ENCODE assay signal across 8 mouse cellular contexts in genomic region chr7:84018291-84019266, GRCm38 (mm10).
DNase-seq lines count a peak whose midpoint lies in the region; ATAC-seq and TF ChIP-seq lines count a peak whose summit lies in the region.

No protein-coding gene starts in this region.

- DNase-seq in hindbrain, embryonic 11.5 days (ENCODE audit: low spot score): no peak
- DNase-seq in heart, adult 2 months: peak; percentile 66 to 81
- DNase-seq in kidney, postnatal 0 days (ENCODE audit: low spot score): peak; percentile 53
- DNase-seq in frontal cortex, adult 2 months (ENCODE audit: extremely low spot score in 1 of 2, low spot score in 1 of 2): no peak
- no peak for DNase-seq in limb, embryonic 10.5 days (ENCODE audit: low spot score)

- TF ChIP-seq POLR2A in heart, adult 2 months (IDR thresholded peaks at IDR 0.05; ENCODE audit: insufficient read depth, low read depth, low read length): no peak

- H3K27me3 ChIP-seq in hindbrain, embryonic 16.5 days (replicated peaks; ENCODE audit: control insufficient read depth, insufficient read depth, low read length): no peaks in the 10 kb centered on the region
- H3K27me3 ChIP-seq in hindbrain, embryonic 11.5 days (ENCODE audit: control insufficient read depth, insufficient read depth, low read length): no peaks in the 10 kb centered on the region
- no peaks in the 10 kb centered on the region for H3K27me3 ChIP-seq in heart, adult 2 months (ENCODE audit: control insufficient read depth, insufficient read depth, low read length)
- no peaks in the 10 kb centered on the region for H3K27me3 ChIP-seq in kidney, postnatal 0 days (ENCODE audit: insufficient read depth, low read length)
- no peaks in the 10 kb centered on the region for H3K27me3 ChIP-seq in stomach, embryonic 15.5 days (replicated peaks)
- H3K27me3 ChIP-seq in limb, embryonic 10.5 days (ENCODE audit: low read depth, poor library complexity, severe bottlenecking): no peaks in the 10 kb centered on the region

- no peak overlapping the region for H3K4me3 ChIP-seq in hindbrain, embryonic 16.5 days (ENCODE audit: low read length)
- no peak overlapping the region for H3K4me3 ChIP-seq in hindbrain, embryonic 11.5 days (ENCODE audit: low read depth, low read length)
- no peak overlapping the region for H3K4me3 ChIP-seq in heart, adult 2 months
- no peak overlapping the region for H3K4me3 ChIP-seq in kidney, postnatal 0 days (replicated peaks; ENCODE audit: low read depth, low read length)
- no peak overlapping the region for H3K4me3 ChIP-seq in stomach, embryonic 15.5 days (replicated peaks)
- H3K4me3 ChIP-seq in limb, embryonic 10.5 days: no peak overlapping the region

- H3K9me3 ChIP-seq in hindbrain, embryonic 16.5 days (ENCODE audit: control insufficient read depth, low read length): no peaks in the 10 kb centered on the region
- no peaks in the 10 kb centered on the region for H3K9me3 ChIP-seq in hindbrain, embryonic 11.5 days (ENCODE audit: control insufficient read depth, low read length)
- H3K9me3 ChIP-seq in kidney, postnatal 0 days (replicated peaks; ENCODE audit: low read length): no peaks in the 10 kb centered on the region
- no peaks in the 10 kb centered on the region for H3K9me3 ChIP-seq in stomach, embryonic 15.5 days
- H3K9me3 ChIP-seq in limb, embryonic 10.5 days (replicated peaks): no peaks in the 10 kb centered on the region

- no peak for TF ChIP-seq CTCF in heart, adult 2 months (IDR thresholded peaks at IDR 0.05)
- peak; percentile 44; the same call in 1 of the 2 replicates for TF ChIP-seq CTCF in kidney, postnatal 0 days (IDR thresholded peaks at IDR 0.05; ENCODE audit: low read depth)

- H3K79me2 ChIP-seq in heart, adult 2 months (replicated peaks; ENCODE audit: control insufficient read depth, insufficient read depth, low read length): no peaks in the 10 kb centered on the region

- no peak overlapping the region for H3K27ac ChIP-seq in hindbrain, embryonic 16.5 days (ENCODE audit: low read depth, low read length)
- no peak overlapping the region for H3K27ac ChIP-seq in hindbrain, embryonic 11.5 days (ENCODE audit: low read depth, low read length)
- no peak overlapping the region for H3K27ac ChIP-seq in heart, adult 2 months
- peak overlapping the region; percentile 67 for H3K27ac ChIP-seq in kidney, postnatal 0 days
- H3K27ac ChIP-seq in stomach, embryonic 15.5 days: 0 out of 2 replicates have a peak overlapping the region, but pooled peaks have one; percentile 2
- H3K27ac ChIP-seq in limb, embryonic 10.5 days: no peak overlapping the region

- no peaks in the 10 kb centered on the region for H3K36me3 ChIP-seq in hindbrain, embryonic 16.5 days (ENCODE audit: control insufficient read depth, insufficient read depth, low read length)
- H3K36me3 ChIP-seq in hindbrain, embryonic 11.5 days (ENCODE audit: control insufficient read depth, insufficient read depth, low read length): no peaks in the 10 kb centered on the region
- no peaks in the 10 kb centered on the region for H3K36me3 ChIP-seq in heart, adult 2 months (ENCODE audit: control insufficient read depth, insufficient read depth, low read length)
- H3K36me3 ChIP-seq in kidney, postnatal 0 days (ENCODE audit: insufficient read depth, low read length): no peaks in the 10 kb centered on the region
- no peaks in the 10 kb centered on the region for H3K36me3 ChIP-seq in stomach, embryonic 15.5 days
- no peaks in the 10 kb centered on the region for H3K36me3 ChIP-seq in limb, embryonic 10.5 days

- 78% methylated on average over 5 of the region's 5 CpGs for WGBS in hindbrain, embryonic 16.5 days
- WGBS in hindbrain, embryonic 11.5 days: 86% methylated on average over 5 of the region's 5 CpGs
- WGBS in heart, adult 2 months: 40% methylated on average over 5 of the region's 5 CpGs
- 47% methylated on average over 5 of the region's 5 CpGs for WGBS in kidney, postnatal 0 days
- WGBS in stomach, embryonic 15.5 days: 50% methylated on average over 5 of the region's 5 CpGs
- 72% methylated on average over 5 of the region's 5 CpGs for whole genome bisulfite sequencing in limb, embryonic 10.5 days

- 0 out of 2 replicates have a peak, but pooled peaks have one; percentile 27 for ATAC-seq in hindbrain, embryonic 16.5 days
- no peak for ATAC-seq in hindbrain, embryonic 11.5 days (ENCODE audit: low FRiP score)
- no peak; the same call in 1 of the 2 replicates for ATAC-seq in kidney, postnatal 0 days (replicated peaks; ENCODE audit: low FRiP score, low read depth)
- peak; percentile 67 for ATAC-seq in stomach, embryonic 15.5 days (ENCODE audit: insufficient read depth, low FRiP score, low read depth)
- ATAC-seq in monocyte, adult 5-6 weeks (replicated peaks; ENCODE audit: insufficient number of reproducible peaks, low FRiP score, low TSS enrichment, poor library complexity, severe bottlenecking): no peak

- intact Hi-C loops in heart, adult 2 months (cut with DNase I): no loop called here

- TF ChIP-seq EP300 in heart, adult 2 months (IDR thresholded peaks at IDR 0.05; ENCODE audit: insufficient read depth, low read depth, low read length): no peak

- peaks cover 3% of the 10 kb centered on the region for H3K4me1 ChIP-seq in hindbrain, embryonic 16.5 days (ENCODE audit: control insufficient read depth, insufficient read depth, low read depth, low read length)
- H3K4me1 ChIP-seq in hindbrain, embryonic 11.5 days (replicated peaks; ENCODE audit: control insufficient read depth, insufficient read depth, low read length): no peaks in the 10 kb centered on the region
- peaks cover 4% of the 10 kb centered on the region for H3K4me1 ChIP-seq in heart, adult 2 months (ENCODE audit: control insufficient read depth, insufficient read depth, low read length)
- peaks cover 10% of the 10 kb centered on the region for H3K4me1 ChIP-seq in kidney, postnatal 0 days (replicated peaks; ENCODE audit: insufficient read depth, low read length)
- 0 out of 2 replicates have a peak, but pooled peaks cover 8% of the 10 kb centered on the region for H3K4me1 ChIP-seq in stomach, embryonic 15.5 days
- peaks cover 13% of the 10 kb centered on the region; the same call in 1 of the 2 replicates for H3K4me1 ChIP-seq in limb, embryonic 10.5 days

- H3K9ac ChIP-seq in hindbrain, embryonic 16.5 days (ENCODE audit: low read depth, low read length): no peak overlapping the region
- H3K9ac ChIP-seq in hindbrain, embryonic 11.5 days (ENCODE audit: low read depth, low read length): no peak overlapping the region
- H3K9ac ChIP-seq in heart, adult 2 months (ENCODE audit: low read depth, low read length): no peak overlapping the region
- no peak overlapping the region for H3K9ac ChIP-seq in kidney, postnatal 0 days (ENCODE audit: low read depth, low read length)
- H3K9ac ChIP-seq in stomach, embryonic 15.5 days: no peak overlapping the region

- no peak overlapping the region for H3K4me2 ChIP-seq in hindbrain, embryonic 16.5 days (ENCODE audit: low read length)
- no peak overlapping the region for H3K4me2 ChIP-seq in hindbrain, embryonic 11.5 days (replicated peaks; ENCODE audit: low read depth, low read length)
- H3K4me2 ChIP-seq in kidney, postnatal 0 days (ENCODE audit: low read length): no peak overlapping the region
- no peak overlapping the region for H3K4me2 ChIP-seq in stomach, embryonic 15.5 days

Comparison
In these comparisons a context has a peak if more than half of its experiments do, and no peak if none do; other contexts are left out.
1. ATAC-seq: peak in hindbrain, embryonic 16.5 days (single experiment) and stomach, embryonic 15.5 days (single experiment); none in hindbrain, embryonic 11.5 days (single experiment), kidney, postnatal 0 days (single experiment) and monocyte, adult 5-6 weeks (single experiment).
2. H3K27ac ChIP-seq: peak in kidney, postnatal 0 days (single experiment) and stomach, embryonic 15.5 days (single experiment); none in hindbrain, embryonic 16.5 days (single experiment), hindbrain, embryonic 11.5 days (single experiment), heart, adult 2 months (single experiment) and limb, embryonic 10.5 days (single experiment).
3. DNase-seq: peak in heart, adult 2 months (2 of 2) and kidney, postnatal 0 days (single experiment); none in hindbrain, embryonic 11.5 days (single experiment), frontal cortex, adult 2 months (0 of 2) and limb, embryonic 10.5 days (single experiment).